Mouse (Mus musculus): ENCODE data around the gene Slc16a6. TPM values are rescaled to one million over a fixed set of nuclear protein-coding genes. Genes with fewer than 3 reads are reported as not detected.
A peak's percentile ranks its signal among the peaks of the same experiment; 100 is the strongest.
"Not testable (repeated sequence)": the region's sequence is repeated elsewhere in the genome, so short reads cannot be mapped to it uniquely, and the experiment has no call there.

Slc16a6 gene
- total RNA-seq (2021) = 10 to 100 TPM in 1 of 2 experiments, 1 to 10 TPM in 1; 8.7 to 17.3 TPM

DNA sequence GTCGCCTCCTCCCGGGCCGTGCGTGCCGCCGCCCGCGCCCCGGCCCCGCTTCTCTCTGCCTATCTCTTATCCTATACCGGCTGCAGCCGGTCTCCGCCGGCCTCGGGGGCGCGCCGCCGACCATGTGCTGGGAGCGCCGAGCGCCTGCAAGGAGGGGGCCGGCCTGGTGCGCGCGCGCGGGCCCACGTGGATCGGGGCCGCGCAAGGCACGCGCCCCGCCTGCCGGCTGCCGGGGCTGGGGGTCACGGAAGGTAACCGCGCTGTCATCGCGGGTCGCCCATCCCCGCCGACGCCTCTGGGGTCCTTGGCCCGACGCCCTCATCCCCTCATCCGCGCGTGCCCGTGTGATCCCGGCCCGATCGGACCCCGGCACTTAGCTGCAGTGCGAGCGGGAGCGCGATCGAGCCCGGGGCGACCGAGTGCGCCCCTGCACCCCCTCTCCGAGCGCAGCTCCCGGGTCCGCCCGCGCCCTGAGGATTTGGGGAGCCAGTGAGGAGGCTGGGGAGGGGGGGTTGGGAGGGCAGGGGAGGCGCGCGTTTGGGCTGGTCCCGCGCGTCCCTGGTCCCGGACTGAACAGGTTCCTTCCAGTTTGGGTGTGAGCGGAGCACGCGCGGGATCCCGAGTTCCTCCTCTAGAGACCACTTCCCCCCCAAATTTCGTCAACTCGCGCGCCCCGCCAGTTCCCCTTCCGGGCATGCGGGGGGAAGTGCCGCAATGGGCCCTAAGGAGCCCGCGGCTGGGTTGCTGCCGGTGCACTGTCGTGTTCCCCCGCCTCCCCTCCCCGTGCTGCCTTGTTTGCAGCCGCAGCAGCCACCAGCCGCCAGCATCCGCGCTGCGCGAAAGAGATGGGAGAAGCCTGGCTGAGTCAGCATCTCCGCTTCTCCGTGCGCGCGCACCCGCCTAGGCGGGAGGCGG lies at the start of gene Slc16a6, which contains the start of gene Arsg:
TSS of gene Slc16a6 (minus strand) at position 428 of the 915 bp plus-strand sequence.
TSS of gene Arsg (plus strand) at position 204 of the 915 bp plus-strand sequence.
- intact Hi-C loops (cut with DNase I) = loop anchor here (5.0 kb wide), 2 partner anchors 111 to 179 kb away; partner anchors contain the start of gene Gna13
- DNase-seq (ENCODE audit: low spot score in 2 of 2) = peak; percentile 87 to 92

GRCm38 (mm10) chr11:109520958-109521357 lies 47.6 kb upstream of the Slc16a6 start:
- no peak for DNase-seq (ENCODE audit: low spot score in 2 of 2)
- intact Hi-C loops (cut with DNase I) = no loop called here

- intact Hi-C loops (cut with DNase I) = no loop called here
- no peak for DNase-seq (ENCODE audit: low spot score in 2 of 2)
These were observed 44.4 kb upstream of the Slc16a6 start for GRCm38 (mm10) chr11:109517816-109518215.

- DNase-seq (ENCODE audit: low spot score in 2 of 2) = no peak
- intact Hi-C loops (cut with DNase I) = no loop called here
These were observed 43.9 kb upstream of the Slc16a6 start for GRCm38 (mm10) chr11:109517330-109517729.

DNA sequence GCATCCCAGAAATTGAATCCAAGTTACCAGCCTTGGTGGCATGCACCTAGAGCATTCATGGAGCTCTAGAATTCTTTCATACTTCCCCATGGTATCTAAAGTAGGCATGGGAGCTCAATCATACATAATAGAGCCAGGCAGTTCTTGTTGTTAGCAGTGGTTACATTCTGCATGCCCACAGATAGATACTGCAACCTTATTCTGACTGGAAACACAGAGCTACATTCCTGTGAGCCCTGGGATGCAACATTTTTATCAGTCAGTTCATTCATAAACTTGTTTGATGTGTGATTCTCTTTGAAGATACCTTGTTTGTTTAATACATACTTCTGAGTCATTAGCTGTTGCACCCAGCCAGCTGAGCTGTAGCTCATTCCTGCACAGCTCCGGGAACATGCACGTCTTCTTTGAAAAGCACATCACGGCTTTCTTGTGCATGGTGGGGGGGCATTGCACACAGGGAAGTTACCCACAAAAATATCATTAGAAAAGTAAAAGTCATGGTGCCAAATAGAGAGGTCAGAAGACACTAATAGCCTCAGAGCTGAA lies 40.7 kb upstream of the Slc16a6 start:
- intact Hi-C loops (cut with DNase I) = no loop called here
- no peak for DNase-seq (ENCODE audit: low spot score in 2 of 2)

DNA sequence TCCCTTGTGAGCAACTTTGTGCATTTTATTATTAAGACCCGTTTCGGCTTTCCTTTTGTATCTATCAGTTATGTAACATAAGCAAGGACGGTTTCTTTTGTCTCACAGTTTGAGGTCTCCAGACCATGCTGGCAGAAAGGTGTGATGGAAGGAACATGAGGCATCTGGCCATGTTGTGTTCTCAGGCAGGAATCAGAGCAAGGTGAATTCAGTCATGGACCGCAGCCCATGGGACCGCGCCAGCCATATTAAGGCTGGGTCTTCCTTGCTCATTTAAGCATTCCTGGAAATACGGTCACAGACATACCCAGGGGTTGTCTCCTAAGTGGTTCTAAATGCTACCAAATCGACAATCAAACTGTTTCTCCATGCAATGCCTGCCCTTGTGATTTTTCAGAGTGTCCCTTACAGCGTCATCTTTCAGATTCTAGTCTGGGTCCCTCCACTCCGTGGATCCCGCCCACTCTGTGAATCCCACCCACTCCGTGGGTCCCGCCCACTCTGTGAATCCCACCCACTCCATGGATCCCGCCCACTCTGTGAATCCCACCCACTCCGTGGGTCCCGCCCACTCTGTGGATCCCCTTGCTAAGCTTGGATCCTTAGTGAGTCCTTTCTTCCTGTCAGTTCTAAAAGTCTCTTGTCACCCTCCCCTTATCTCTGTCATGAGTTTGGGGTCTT lies 39.7 kb upstream of the Slc16a6 start:
- intact Hi-C loops (cut with DNase I) = no loop called here
- no peak for DNase-seq (ENCODE audit: low spot score in 2 of 2)

GRCm38 (mm10) chr11:109507068-109507467 lies 33.7 kb upstream of the Slc16a6 start:
- intact Hi-C loops (cut with DNase I) = no loop called here
- no peak for DNase-seq (ENCODE audit: low spot score in 2 of 2)

- intact Hi-C loops (cut with DNase I) = no loop called here
- no peak for DNase-seq (ENCODE audit: low spot score in 2 of 2)
These were observed 32.4 kb upstream of the Slc16a6 start for GRCm38 (mm10) chr11:109505823-109506222.

DNA sequence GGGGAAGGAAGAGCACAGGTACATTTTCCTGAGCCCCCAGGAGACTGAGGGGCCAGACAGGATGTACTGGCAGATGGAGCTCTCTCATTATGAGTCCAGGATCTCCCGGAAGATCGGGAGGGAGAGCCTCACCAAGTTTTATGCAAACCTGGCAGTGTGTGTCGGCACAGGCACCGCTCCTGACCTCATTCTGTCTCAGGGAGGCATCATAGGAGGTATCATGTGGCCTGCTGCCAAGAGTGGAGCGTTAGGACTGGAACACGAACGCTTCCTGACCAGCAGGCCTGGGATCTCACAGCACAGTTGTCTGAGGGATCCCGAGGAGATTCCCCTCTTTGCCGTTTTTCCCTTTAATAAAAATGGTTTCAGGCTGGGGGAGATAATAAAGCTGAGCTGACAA lies 31.6 kb upstream of the Slc16a6 start:
- DNase-seq (ENCODE audit: low spot score in 2 of 2) = peak; percentile 9 to 39

DNA sequence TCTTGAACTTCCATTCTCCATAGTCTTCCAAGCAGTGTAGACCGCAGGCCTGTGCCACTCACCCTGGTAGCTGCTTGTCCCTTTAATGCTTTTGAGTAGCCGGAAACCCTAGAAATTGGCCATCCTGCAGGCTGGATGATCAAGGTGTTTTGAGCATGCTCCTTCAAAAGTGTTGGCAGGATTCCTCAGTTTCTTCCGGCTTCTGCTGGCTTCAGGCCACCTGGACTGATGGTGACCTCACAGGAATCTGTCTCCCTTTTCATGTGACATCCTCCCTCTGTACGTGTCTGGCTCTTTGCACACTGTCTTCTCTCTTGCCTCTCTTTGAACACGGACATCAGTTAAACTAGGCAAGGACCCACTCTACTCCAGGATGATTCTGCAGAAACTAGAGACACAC lies 26.8 kb upstream of the Slc16a6 start:
- intact Hi-C loops (cut with DNase I) = no loop called here
- DNase-seq (ENCODE audit: low spot score in 2 of 2) = no peak

More for the DNA sequence above, 31.6 kb upstream of the Slc16a6 start:
- intact Hi-C loops (cut with DNase I) = no loop called here

GRCm38 (mm10) chr11:109497990-109498389 lies 24.6 kb upstream of the Slc16a6 start:
- DNase-seq (ENCODE audit: low spot score in 2 of 2) = no peak
- intact Hi-C loops (cut with DNase I) = no loop called here

DNA sequence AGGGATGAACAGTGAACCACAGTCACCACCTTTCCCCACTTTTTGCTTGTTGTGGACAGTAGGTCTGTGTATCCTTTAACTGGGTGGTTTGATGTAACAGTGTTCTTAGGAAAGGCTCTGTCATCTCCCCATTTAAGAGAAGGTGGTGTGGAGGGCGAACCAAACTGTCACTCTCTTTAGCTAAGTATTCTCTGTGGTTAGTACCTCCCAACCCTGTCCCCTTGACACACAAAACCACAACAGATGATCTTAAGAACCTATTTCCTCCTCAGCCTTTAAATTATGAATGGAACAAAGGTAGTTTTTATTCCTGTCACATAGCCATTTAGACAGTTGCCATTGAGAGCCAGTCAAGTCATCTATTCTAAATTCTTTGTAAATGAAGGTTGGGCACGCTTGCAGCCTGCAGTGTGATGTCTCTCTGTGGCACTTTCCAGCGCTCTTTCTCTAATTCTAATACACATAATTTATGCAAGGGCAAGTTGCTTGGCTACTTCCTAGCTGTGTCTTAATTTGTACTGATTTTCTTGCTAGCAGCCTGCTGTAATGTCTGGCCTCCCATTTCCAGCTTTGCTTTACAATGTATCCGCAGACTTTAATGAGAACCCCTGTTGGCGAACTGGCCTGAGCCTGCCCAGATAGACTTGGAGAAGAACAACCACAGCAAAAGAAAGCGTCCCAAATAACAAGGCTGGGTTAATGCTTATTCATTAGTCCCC lies 23.8 kb upstream of the Slc16a6 start:
- intact Hi-C loops (cut with DNase I) = no loop called here
- DNase-seq (ENCODE audit: low spot score in 2 of 2) = no peak

- intact Hi-C loops (cut with DNase I) = no loop called here
- peak in 1 of 2 experiments; percentile 4 for DNase-seq (ENCODE audit: low spot score in 2 of 2)
These were observed 23.1 kb upstream of the Slc16a6 start for GRCm38 (mm10) chr11:109496475-109496993.

- no peak for DNase-seq (ENCODE audit: low spot score in 2 of 2)
- intact Hi-C loops (cut with DNase I) = no loop called here
These were observed 22.5 kb upstream of the Slc16a6 start for GRCm38 (mm10) chr11:109495771-109496474.

DNA sequence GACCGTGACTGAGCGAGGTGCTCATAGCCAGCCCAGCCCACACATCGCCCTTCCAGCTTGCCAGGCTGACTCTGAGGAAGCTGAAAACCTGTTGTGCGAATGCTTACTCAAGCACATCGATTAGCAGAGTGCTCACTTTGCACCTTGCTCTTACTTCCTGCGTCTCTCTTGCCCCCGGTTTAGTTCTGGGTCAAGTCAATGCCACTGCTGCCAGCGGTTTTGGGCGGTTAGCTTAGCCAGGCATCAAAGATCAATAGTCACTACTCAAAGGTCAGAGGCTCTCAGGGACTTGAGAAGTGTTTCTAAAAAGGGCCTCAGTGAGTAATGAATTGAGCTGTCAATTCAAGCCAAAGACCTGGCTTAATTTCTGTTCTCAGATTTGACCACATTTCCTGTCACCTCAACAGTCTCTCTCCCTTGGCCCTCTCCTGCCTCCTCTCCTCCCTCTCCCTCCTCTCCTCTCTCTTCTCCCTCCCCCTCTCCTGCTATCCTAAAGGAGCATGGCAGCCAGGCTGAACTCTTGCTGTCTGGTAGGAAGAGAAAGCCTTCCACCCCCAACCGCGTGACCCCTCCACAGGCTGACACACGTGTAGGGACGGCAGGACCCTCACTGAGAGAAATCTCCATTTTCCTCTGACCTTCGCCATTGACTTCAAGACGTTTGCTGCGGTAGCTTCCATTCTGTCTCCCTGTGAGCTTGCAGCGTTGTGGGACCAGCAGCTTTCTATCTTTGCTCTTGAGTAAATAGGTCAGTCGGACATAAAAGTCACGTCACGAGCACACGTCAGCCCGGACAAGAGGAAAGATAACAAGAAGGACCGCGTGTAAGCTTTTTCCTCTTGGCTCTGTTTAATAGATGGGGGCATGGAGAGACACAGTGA lies 21.7 kb upstream of the Slc16a6 start:
- intact Hi-C loops (cut with DNase I) = no loop called here
- DNase-seq (ENCODE audit: low spot score in 2 of 2) = no peak

GRCm38 (mm10) chr11:109492847-109493464 lies 19.6 kb upstream of the Slc16a6 start:
- intact Hi-C loops (cut with DNase I); DNase-seq (ENCODE audit: low spot score in 2 of 2): not testable (repeated sequence)

- intact Hi-C loops (cut with DNase I) = no loop called here
- no peak for DNase-seq (ENCODE audit: low spot score in 2 of 2)
These were observed 18.4 kb upstream of the Slc16a6 start for GRCm38 (mm10) chr11:109491844-109492243.

All from left cerebral cortex, postnatal 25 days (tissue).